Mouse (Mus musculus) olfactory bulb, adult 2 months (tissue): ENCODE results near the gene Pik3r5.

Source experiments
- CTCF ChIP-seq: fragments of 200-500 bp; IDR thresholded peaks from 2 replicates; pipeline ENCODE4 v1.5.1; 2012; ENCODE audit warnings: low read depth, mild to moderate bottlenecking, low read length, moderate library complexity; ENCODE audit not compliant: insufficient read depth
- POLR2A ChIP-seq: fragments of 200-500 bp; IDR thresholded peaks from 2 replicates; pipeline ENCODE4 v1.6.1; 2012; ENCODE audit warnings: mild to moderate bottlenecking, low read depth, low read length, moderate library complexity; ENCODE audit not compliant: insufficient read depth

DNA sequence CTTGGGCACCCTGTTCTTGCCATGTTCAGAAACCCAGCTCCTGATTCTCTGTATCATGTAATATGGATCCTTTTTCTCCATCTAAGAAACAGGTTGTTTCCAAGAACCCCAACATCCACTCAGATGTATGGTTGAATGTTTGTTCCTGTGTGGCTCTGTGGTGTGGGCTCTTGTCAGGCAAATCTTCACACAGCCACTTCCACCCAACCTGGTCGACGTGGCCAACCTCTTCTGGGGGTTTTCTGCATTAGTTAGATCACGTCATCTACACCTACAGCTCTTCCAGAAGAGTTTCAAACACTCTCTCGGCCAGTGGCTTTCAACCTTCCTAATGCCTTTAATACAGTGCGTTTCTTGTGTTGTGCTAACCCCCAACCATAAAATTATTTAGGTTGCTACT is 4.5 kb downstream of the Pik3r5 start:
- no peak for TF ChIP-seq CTCF
- no peak for TF ChIP-seq POLR2A
